Mouse (Mus musculus) embryonic facial prominence, embryonic 12.5 days (tissue): ENCODE results near the gene Stim2. TPM values are rescaled to one million over a fixed set of nuclear protein-coding genes. Genes with fewer than 3 reads are reported as not detected.

Source experiments
- ATAC-seq: fragments of 200-750 bp; cut with Nextera tagmentation; 2 replicates; pipeline ENCODE4 v1.8.0; 2017; ENCODE audit not compliant: insufficient number of reproducible peaks, insufficient read depth, low FRiP score, low TSS enrichment
- H3K27ac ChIP-seq: fragments of 300-500 bp; sonication (generic); 2 replicates; pipeline ENCODE4 v1.5.1; 2016; ENCODE audit warnings: mild to moderate bottlenecking
- H3K27me3 ChIP-seq: fragments of 300-500 bp; sonication (generic); 2 replicates; pipeline ENCODE4 v1.6.1; 2016; ENCODE audit warnings: mild to moderate bottlenecking, moderate library complexity
- H3K36me3 ChIP-seq: fragments of 300-500 bp; sonication (generic); 2 replicates; pipeline ENCODE4 v1.6.1; 2016; ENCODE audit warnings: mild to moderate bottlenecking
- H3K4me1 ChIP-seq: fragments of 300-500 bp; sonication (generic); 2 replicates; pipeline ENCODE4 v1.6.1; 2016
- H3K4me2 ChIP-seq: fragments of 300-500 bp; sonication (generic); replicated peaks from 2 replicates; pipeline ENCODE4 v1.6.1; 2016; ENCODE audit warnings: mild to moderate bottlenecking, moderate library complexity
- H3K4me3 ChIP-seq: fragments of 300-500 bp; sonication (generic); 2 replicates; pipeline ENCODE4 v1.5.1; 2016; ENCODE audit warnings: mild to moderate bottlenecking
- H3K9ac ChIP-seq: fragments of 300-500 bp; sonication (generic); 2 replicates; pipeline ENCODE4 v1.6.1; 2016; ENCODE audit warnings: mild to moderate bottlenecking, moderate library complexity
- H3K9me3 ChIP-seq: fragments of 300-500 bp; sonication (generic); 2 replicates; pipeline ENCODE4 v1.6.1; 2016; ENCODE audit warnings: mild to moderate bottlenecking, moderate library complexity
- WGBS: fragments of 180-500 bp; shearing (Covaris S2); methylation state at CpG from one replicate; pipeline ENCODE4 v1.1.7; 2016; 5-methylcytosine and 5-hydroxymethylcytosine counted together
- polyA plus RNA-seq: library from polyadenylated mRNA; unstranded; fragments of >200 nt; fragmentation: Nextera tagmentation; extraction: Ambion mirVana; gene quantifications from 2 replicates; pipeline ENCODE4 v1.2.1, GENCODE M21; 2016

The Stim2 gene
- polyA plus RNA-seq, 1 experiment from 2014 or later = 18.9 TPM

DNA sequence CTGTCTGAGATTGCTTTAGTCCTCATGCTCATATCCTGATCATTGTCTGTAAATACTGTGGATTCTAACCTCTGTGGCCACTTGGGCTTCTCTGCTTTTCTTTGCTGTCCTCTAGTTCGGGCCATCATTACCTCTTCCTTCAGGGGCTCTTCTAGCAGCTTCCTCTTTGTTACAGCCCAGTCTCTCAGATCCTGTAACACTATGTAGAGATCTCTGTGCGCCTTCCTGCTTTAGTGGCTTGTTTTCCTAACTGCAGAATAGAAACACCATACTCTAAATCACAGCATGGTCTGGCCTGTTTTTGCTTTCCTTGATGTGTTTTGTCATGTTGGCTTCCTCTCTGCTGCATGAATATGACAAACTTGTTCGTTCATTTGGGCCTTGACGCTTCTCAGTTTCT lies 21.2 kb downstream of the Stim2 start:
- Histone ChIP-seq H3K4me2 (no peak overlapping the region), H3K9ac (no peak overlapping the region), H3K4me3 (no peak overlapping the region), H3K27ac (no peak overlapping the region), H3K27me3 (no peaks in the 10 kb centered on the region), H3K9me3 (no peaks in the 10 kb centered on the region), H3K4me1 (peaks cover 6% of the 10 kb centered on the region; the same call in 1 of the 2 replicates), H3K36me3 (no peaks in the 10 kb centered on the region)
- no peak for ATAC-seq
- 39% methylated on average over 4 of the region's 4 CpGs for WGBS

DNA sequence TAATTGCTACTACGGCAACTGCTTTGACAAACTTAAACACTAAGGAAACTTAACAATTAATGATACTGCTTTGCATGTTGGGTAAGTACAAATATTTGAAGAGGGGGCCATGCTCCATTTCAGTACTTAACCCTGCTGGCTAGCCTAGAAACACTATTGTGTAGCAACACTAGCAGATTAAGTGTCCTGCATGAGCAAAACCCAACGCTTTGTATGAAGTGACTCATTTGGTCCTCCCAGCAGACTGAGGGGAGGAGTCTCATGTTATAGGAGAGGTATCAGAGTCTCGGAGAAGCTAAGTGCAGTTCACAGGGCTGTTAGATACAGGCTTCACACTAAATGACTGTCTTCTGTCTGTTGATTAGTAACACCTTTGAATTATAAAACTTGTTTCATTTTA lies 26.3 kb downstream of the Stim2 start:
- ATAC-seq = no peak

DNA sequence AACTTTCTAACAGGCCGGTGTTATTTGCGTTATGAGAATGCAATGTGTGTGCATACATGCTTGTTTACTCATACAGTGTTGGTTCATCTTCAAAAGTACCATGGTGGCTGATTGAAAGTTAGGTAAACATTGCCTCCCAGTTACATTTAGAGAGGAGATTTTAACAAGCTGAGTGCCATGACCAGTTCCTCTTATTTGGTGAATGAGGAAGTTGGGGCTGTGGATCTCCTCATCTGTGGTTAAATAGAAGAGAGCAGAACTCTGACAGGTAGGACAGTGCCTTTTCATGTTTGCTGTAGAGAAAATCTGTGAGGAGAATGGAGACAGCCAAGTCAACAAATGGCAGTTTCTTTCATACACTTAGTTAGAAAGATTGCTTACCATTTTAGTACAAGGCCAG lies 27.3 kb downstream of the Stim2 start:
- Histone ChIP-seq H3K4me2 (no peak overlapping the region), H3K9ac (no peak overlapping the region), H3K27me3 (no peaks in the 10 kb centered on the region), H3K4me3 (no peak overlapping the region), H3K36me3 (no peaks in the 10 kb centered on the region), H3K4me1 (no peaks in the 10 kb centered on the region), H3K27ac (no peak overlapping the region), H3K9me3 (no peaks in the 10 kb centered on the region)
- 90% methylated on average over 2 of the region's 2 CpGs for WGBS
- ATAC-seq = no peak

More for the DNA sequence above, 26.3 kb downstream of the Stim2 start:
- Histone ChIP-seq H3K9ac (no peak overlapping the region), H3K9me3 (no peaks in the 10 kb centered on the region), H3K36me3 (no peaks in the 10 kb centered on the region), H3K27me3 (no peaks in the 10 kb centered on the region), H3K4me2 (no peak overlapping the region), H3K4me1 (peaks cover 1% of the 10 kb centered on the region; the same call in 1 of the 2 replicates), H3K4me3 (no peak overlapping the region), H3K27ac (no peak overlapping the region)
- WGBS = 70% methylated on average over 3 of the region's 3 CpGs

DNA sequence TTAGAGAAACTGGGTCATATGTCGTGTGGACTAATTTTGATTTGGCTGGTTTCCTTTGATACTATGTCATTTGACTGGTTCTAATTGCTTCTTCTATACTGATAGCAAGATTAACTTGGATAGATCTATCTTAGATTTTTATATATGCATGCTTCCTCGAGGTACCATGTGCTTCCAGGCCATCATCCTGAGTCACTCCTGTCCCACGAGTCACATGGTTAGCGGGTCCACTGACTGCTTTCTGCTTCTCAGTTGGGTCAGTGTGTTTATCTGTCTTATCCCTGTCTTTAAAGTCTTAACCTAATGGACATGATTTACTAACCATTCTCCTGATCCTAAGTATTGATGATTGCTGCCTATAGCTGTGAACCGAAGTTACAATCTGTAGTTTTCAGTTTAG lies 34.9 kb downstream of the Stim2 start:
- no peaks in the 10 kb centered on the region for H3K36me3 ChIP-seq
- no peak overlapping the region for H3K4me3 ChIP-seq
- no peak overlapping the region for H3K4me2 ChIP-seq
- WGBS = 87% methylated on average over 5 of the region's 5 CpGs
- H3K4me1 ChIP-seq = 0 out of 2 replicates have a peak, but pooled peaks cover 3% of the 10 kb centered on the region
- H3K9ac ChIP-seq = no peak overlapping the region
- H3K27ac ChIP-seq = no peak overlapping the region
- H3K27me3 ChIP-seq = no peaks in the 10 kb centered on the region
- ATAC-seq = no peak
- no peaks in the 10 kb centered on the region for H3K9me3 ChIP-seq

DNA sequence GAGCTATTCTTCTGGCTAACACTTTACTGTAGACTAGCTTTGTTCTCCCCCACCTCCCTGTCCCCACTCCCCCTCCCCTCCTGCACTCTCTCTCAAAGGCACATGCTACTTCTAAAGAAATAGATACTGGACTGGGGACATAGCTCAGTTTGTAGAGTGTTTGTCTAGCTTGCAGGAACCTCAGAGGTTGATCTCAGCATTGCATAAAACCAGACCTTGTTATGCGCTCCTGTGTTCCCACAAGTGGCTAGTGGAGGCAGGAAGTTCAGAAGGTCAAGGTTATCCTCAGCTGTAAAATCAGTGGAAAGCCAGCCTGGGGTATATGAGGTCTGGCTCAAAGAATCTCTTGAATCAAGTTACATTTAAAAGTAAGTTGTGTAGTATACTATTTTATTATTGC lies 36.4 kb downstream of the Stim2 start:
- H3K27ac ChIP-seq = no peak overlapping the region
- ATAC-seq = no peak
- no peaks in the 10 kb centered on the region for H3K27me3 ChIP-seq
- WGBS = 22% methylated on average over 1 of the region's 1 CpGs
- no peaks in the 10 kb centered on the region for H3K36me3 ChIP-seq
- no peaks in the 10 kb centered on the region for H3K9me3 ChIP-seq
- H3K4me2 ChIP-seq = no peak overlapping the region
- H3K4me3 ChIP-seq = no peak overlapping the region
- 0 out of 2 replicates have a peak, but pooled peaks cover 3% of the 10 kb centered on the region for H3K4me1 ChIP-seq
- H3K9ac ChIP-seq = no peak overlapping the region

DNA sequence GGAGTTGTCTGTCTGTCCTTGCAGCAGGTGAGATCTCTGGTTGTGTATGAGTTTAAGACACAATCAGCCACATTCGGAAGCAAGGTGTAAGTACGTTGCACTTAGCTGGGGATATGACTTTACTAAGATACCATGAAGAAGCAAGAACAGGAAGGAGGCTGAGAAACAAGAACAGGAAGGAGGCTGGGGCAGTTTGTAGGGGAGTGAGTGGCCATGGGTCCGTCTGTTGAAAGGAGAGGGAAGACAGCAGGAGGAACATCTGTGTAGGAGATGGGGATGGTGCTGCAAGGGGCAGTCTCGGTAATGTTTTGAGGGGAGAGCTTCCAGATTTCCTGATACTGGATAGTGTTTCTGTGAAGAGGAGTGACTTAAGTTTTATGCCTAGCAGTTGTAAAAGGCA lies 40.3 kb downstream of the Stim2 start:
- ATAC-seq = no peak
- no peak overlapping the region for H3K4me3 ChIP-seq
- no peak overlapping the region for H3K4me2 ChIP-seq
- H3K36me3 ChIP-seq = no peaks in the 10 kb centered on the region
- H3K27ac ChIP-seq = no peak overlapping the region
- no peak overlapping the region for H3K9ac ChIP-seq
- 67% methylated on average over 4 of the region's 4 CpGs for WGBS
- H3K27me3 ChIP-seq = no peaks in the 10 kb centered on the region
- H3K4me1 ChIP-seq = peaks cover 14% of the 10 kb centered on the region; the same call in 1 of the 2 replicates
- no peaks in the 10 kb centered on the region for H3K9me3 ChIP-seq

DNA sequence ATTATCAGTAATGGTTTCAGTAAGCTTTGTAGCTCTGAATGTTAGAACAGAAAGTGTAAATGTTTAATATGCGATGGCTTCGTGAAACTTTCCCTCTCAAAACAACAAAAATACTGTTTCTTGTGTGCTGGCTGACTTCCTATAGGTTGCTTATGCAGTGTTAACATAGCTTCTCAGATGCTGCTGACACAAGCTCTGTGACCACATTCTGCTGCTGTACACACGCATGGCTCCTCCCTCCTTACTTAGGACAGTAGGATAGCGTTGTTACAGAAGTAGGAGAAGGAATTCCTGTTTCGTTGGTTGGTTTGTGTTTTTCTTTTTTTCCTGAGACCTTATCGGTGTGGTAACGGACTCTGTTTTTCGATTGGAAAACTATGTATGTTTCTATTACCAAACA lies 42.2 kb downstream of the Stim2 start:
- ATAC-seq = no peak
- 72% methylated on average over 8 of the region's 8 CpGs for WGBS

DNA sequence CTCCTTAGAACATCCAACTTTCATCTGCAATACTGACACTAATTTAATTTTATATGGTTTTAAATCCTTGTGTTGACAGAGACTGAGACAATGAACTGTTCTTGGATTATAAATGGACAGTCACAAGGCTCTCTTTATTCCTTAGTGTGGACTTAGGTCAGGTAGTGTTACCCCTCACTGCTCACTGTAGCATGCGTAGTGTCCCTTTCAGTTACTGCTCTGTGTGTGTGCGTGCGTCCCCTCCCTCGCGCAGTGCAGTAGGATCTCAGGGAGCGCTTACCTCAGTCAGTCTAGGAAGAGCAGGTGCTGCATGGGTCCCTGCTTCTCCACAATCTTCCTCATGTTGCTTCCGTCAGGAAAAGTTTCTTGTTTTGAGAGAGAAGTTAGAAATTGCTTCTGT lies 43.7 kb downstream of the Stim2 start:
- Histone ChIP-seq H3K9me3 (no peaks in the 10 kb centered on the region), H3K4me2 (no peak overlapping the region), H3K27me3 (no peaks in the 10 kb centered on the region), H3K27ac (no peak overlapping the region), H3K36me3 (no peaks in the 10 kb centered on the region), H3K9ac (no peak overlapping the region), H3K4me3 (no peak overlapping the region), H3K4me1 (peaks cover 11% of the 10 kb centered on the region; the same call in 1 of the 2 replicates)
- 86% methylated on average over 7 of the region's 7 CpGs for WGBS
- ATAC-seq = no peak

More for the DNA sequence above, 42.2 kb downstream of the Stim2 start:
- Histone ChIP-seq H3K9me3 (no peaks in the 10 kb centered on the region), H3K36me3 (no peaks in the 10 kb centered on the region), H3K4me1 (peaks cover 11% of the 10 kb centered on the region; the same call in 1 of the 2 replicates), H3K4me2 (no peak overlapping the region), H3K27ac (no peak overlapping the region), H3K4me3 (no peak overlapping the region), H3K9ac (no peak overlapping the region), H3K27me3 (no peaks in the 10 kb centered on the region)

DNA sequence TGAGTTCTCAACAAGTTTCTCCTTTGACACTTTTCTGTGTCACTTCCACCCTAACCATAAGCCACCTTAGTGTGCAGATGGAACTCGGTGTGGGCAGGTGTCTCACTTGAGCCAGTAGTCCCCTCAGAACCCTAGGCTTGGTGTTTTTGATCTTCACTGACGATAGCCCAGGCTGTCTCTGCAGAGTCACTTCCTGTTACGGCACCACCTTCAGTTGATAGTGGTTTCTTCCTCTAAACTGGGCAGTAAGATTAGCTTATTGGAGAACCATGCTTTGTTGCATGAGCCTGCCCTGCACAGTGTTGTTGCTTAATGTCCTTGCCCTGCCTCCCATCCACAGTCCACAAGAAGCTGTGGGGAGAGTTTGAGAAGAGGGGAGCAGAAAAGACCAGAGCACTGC lies 47.2 kb downstream of the Stim2 start:
- H3K4me1 ChIP-seq = peaks cover 10% of the 10 kb centered on the region
- no peaks in the 10 kb centered on the region for H3K9me3 ChIP-seq
- H3K4me2 ChIP-seq = no peak overlapping the region
- H3K9ac ChIP-seq = no peak overlapping the region
- ATAC-seq = no peak
- WGBS = 76% methylated on average over 3 of the region's 3 CpGs
- H3K4me3 ChIP-seq = no peak overlapping the region
- no peak overlapping the region for H3K27ac ChIP-seq
- H3K36me3 ChIP-seq = no peaks in the 10 kb centered on the region
- H3K27me3 ChIP-seq = no peaks in the 10 kb centered on the region

DNA sequence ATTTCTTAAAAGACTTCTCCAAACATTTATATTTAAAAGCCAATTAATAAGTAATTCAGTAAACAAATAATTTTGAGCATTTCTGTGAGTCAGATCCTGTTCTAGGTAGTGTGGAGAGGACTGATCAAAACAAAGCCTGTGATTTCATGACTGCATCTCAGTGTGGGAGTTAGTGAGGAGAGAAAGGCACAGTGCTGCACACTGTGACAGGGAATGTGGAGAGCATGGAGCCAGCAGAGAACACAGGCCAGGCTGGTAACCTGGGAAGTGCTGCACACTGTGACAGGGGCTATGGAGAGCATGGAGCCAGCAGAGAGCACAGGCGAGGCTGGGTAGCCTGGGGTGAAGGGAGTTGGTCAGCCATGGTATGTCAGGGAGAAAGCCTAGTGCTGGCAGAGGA lies 48.1 kb downstream of the Stim2 start:
- no peak overlapping the region for H3K4me2 ChIP-seq
- no peak overlapping the region for H3K9ac ChIP-seq
- no peak for ATAC-seq
- H3K36me3 ChIP-seq = no peaks in the 10 kb centered on the region
- no peaks in the 10 kb centered on the region for H3K27me3 ChIP-seq
- H3K27ac ChIP-seq = no peak overlapping the region
- H3K4me1 ChIP-seq = peaks cover 6% of the 10 kb centered on the region; the same call in 1 of the 2 replicates
- H3K9me3 ChIP-seq = no peaks in the 10 kb centered on the region
- WGBS = 64% methylated on average over 1 of the region's 1 CpGs
- H3K4me3 ChIP-seq = no peak overlapping the region

DNA sequence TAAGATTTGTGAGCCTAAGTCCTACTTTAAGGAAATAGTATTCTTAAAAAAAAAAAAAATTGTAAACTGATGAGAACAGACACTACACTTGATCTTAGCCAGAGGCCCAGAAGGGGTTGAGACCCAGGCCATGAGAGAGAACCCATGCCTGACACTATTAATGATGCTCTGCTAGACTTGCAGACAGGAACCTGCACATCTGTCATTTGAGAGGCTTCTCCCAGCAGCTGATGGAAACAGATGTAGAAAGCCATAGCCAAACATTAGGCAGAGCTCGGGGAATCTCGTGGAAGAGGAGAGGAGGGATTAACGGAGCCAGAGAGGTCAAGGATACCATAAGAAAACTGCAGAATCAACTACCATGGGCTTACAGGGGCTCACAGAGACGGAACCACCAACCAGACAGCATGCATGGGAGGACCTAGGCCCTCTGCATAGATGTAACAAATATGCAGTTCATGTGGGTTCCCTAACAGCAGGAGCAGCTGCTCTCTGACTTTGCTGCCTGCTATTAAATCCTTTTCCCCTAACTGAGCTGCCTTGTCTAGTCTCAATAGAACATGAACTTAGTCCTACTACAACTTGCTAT lies 50.9 kb downstream of the Stim2 start:
- no peak overlapping the region for H3K9ac ChIP-seq
- ATAC-seq = no peak
- 38% methylated on average over 4 of the region's 4 CpGs for WGBS
- H3K4me3 ChIP-seq = no peak overlapping the region
- H3K4me1 ChIP-seq = peaks cover 6% of the 10 kb centered on the region; the same call in 1 of the 2 replicates
- no peaks in the 10 kb centered on the region for H3K9me3 ChIP-seq
- H3K27ac ChIP-seq = no peak overlapping the region
- no peak overlapping the region for H3K4me2 ChIP-seq
- H3K36me3 ChIP-seq = no peaks in the 10 kb centered on the region
- no peaks in the 10 kb centered on the region for H3K27me3 ChIP-seq

DNA sequence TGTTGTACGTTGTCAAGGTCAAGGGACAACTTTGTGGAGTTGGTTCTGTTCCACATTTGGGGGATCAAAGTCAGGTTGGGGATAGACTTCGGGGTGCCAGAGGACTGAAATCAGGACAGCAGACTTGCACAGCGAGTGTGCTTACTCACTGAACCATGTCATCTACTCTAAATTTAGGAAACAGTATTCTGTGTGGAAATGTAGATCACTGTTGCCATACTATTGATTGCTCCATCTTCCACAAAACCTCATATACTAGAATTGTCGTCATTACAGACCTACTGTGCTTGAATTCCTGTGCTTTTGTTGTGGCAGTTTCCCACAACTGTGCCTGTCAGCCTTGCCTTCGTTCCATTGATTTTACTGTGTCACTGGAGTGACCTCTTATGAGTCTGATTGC lies 51.6 kb downstream of the Stim2 start:
- no peak overlapping the region for H3K27ac ChIP-seq
- no peak for ATAC-seq
- no peak overlapping the region for H3K4me2 ChIP-seq
- H3K4me3 ChIP-seq = no peak overlapping the region
- H3K27me3 ChIP-seq = no peaks in the 10 kb centered on the region
- 82% methylated on average over 5 of the region's 5 CpGs for WGBS
- no peak overlapping the region for H3K9ac ChIP-seq
- H3K36me3 ChIP-seq = peaks cover under 1% of the 10 kb centered on the region; the same call in 1 of the 2 replicates
- peaks cover 6% of the 10 kb centered on the region; the same call in 1 of the 2 replicates for H3K4me1 ChIP-seq
- no peaks in the 10 kb centered on the region for H3K9me3 ChIP-seq
